Mouse (Mus musculus): ENCODE data around the gene Tbc1d9b. TPM values are rescaled to one million over a fixed set of nuclear protein-coding genes. Genes with fewer than 3 reads are reported as not detected.
"Not testable (repeated sequence)": the region's sequence is repeated elsewhere in the genome, so short reads cannot be mapped to it uniquely, and the experiment has no call there.

Tbc1d9b gene
- total RNA-seq, 2 experiments from 2014 or later: 19.8 to 27.3 TPM

DNA sequence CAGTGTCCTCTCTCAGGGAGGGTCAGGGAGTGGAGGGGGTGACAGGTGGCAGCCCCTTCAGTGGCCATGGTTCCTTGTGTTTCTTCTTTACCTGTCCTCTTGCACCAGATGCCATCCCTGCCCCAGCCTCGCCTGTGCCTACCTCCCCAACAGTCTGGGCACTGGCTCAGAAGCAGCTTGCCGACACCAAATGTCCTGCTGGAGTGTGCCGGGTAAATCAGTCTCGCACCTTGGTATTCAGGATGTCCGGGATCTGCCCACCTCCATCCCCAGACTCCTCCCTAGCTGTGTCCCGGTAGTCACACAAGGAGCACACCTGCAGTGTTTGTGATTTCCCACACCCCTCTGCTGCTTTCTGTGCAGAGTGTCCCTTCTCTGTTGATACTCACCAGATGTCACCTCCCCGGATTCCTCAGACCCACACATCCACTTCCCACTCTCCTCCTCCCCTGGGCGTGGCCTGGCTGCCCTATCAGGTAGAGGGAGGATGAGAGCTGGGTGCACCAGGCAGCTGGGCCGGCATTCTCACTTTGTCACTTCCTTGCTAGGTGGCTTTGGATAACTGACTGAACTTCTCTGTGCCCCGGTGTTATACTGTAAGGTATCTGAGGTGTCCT is 7.1 kb downstream of the Tbc1d9b start:
- DNase-seq: no peak

DNA sequence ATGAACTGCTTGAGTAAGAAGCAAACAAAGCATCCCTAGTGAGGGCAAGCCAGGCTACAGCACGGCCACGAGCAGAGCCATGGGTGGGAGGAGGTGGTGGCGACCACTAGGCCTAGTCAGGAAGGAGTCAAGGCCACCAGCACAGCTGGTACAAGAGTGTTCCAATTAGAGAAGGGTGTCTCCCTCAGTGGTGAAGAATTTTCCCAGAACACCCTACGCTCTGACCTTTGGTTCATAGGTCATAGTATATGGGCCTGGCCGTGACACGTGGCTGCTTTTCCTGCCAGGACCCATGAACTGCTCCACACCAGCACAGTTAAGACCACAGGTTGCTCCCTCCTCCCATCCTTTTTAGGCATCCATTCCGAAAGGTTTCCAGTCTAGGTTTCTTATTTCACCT is 8.4 kb downstream of the Tbc1d9b start:
- no peak for DNase-seq

DNA sequence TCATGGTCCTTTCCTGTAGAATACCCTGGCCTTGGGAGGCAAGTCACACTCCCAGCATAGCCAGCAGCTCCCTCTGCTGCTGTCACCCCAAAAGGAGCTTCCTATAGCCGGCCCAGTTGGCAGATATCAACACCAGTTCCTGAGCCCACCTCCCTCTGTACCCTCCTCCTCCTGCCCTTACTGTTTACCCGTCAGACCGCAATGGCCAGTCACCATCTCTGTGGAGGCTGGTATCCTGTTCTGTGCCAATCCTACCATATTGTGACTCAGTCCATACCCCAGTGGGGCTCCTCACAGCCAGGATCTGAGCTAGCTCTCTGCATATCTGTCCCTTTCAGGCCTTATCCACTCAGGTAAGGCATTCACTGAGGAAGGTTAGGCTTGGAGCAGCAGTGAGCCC is 14.3 kb downstream of the Tbc1d9b start:
- DNase-seq: no peak

DNA sequence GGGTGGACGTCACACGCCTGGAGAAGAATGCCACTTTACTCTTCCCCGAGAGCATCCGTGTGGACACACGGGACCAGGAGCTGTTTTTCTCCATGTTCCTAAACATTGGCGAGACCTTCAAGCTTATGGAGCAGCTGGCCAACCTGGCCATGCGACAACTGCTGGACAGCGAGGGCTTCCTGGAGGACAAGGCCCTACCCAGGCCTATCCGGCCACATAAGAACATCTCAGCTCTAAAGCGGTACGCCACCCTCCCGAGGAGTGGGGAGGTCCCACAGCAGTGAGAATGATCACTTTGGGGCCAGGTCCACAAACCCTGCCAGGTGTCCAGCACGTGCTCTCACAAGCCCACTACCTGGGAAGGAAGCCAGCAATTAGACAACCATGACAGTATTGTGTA is 14.9 kb downstream of the Tbc1d9b start:
- DNase-seq: no peak

DNA sequence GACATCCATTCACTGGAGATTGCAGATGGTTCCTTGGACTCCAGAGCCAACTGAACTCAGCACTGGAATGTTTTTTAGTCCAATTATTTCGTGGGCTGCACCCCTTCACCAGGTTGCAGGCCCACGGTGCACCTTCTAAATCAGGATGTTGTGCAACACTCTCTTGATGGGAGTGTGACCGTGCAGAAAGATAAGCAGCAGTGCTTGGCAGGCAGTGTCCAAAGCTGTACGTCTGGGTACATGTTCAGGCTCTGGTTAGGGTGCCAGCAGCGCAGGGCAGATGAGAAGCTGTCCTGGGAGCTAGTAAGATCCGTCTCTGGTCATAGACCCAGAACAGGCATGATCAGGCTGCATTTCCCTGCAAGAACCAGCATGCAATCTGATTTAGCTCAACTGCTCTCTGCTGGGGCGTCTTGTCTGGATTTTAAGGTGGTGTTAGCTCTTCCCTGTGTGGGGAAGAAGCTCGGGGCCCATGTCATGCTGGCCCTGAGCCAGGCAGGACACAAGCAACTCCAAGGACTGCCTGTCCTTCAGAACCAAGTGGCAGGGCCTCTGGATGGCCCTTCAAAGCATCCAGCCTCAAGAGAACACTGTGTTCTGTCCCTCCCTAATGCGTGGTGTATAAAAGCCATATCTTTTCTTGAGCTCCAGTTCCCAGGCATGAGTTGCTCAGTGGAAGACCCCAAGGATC is 16.2 kb downstream of the Tbc1d9b start:
- DNase-seq: no peak

DNA sequence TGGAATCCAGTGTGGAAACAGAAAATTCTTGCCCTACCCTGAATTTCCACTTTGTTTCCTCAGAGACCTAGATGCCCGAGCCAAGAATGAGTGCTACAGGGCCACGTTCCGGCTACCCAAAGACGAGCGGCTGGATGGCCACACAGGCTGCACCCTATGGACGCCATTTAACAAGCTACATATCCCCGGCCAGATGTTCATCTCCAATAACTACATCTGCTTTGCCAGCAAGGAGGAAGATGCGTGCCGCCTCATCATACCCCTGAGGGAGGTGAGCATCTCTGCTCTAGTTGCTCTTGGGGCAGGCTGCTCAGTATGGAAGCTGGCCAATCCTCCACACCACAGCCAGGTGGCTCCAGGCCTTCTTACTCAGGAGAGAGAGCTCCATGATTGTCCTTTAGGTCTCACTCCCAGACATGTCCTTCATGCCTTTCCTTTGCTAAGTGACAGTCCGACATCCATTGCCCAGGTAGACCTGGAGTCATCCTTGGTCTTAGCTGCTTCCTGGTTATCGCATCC is 16.8 kb downstream of the Tbc1d9b start:
- DNase-seq: no peak

DNA sequence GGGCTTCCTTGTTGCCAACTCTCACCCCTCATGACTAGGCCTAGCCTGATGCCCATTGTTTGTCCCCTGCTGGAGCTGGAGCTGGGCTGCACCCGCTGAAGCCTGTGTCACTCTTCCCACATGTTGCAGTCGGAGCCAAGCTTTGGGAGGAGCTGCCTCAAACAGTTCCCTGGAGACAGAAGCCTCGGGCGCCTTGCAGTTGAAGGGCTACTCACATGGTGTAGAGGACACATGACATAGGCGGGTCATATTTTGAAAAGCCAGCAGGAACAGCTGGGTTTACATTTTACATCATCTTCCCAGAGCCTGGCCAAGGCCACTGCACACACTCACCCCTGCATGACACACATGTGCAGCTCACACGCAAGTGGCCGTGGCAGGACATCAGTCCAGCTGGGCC is 18.0 kb downstream of the Tbc1d9b start:
- DNase-seq: no peak

DNA sequence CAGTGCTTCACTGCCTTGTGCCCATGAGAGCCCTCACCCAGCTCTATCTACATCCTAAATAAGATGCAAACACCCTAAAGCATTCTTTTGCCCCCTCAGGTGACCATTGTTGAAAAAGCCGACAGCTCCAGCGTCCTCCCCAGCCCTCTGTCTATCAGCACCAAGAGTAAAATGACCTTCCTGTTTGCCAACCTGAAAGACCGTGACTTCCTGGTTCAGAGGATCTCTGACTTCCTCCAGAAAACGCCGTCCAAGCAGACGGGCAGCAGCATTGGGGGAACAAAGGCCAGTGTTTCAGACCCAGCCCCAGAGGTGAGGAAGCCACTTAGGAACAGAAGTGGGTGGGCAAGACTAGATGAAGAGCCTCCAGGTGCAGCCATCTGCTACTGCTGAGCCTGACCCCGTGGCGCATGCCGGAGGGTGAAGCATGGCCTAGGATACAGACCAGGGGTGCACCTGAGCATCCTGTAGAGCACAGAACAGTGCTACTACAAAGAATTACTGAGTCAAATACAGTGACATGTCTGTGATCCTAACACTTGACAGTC is 18.5 kb downstream of the Tbc1d9b start:
- no peak for DNase-seq

DNA sequence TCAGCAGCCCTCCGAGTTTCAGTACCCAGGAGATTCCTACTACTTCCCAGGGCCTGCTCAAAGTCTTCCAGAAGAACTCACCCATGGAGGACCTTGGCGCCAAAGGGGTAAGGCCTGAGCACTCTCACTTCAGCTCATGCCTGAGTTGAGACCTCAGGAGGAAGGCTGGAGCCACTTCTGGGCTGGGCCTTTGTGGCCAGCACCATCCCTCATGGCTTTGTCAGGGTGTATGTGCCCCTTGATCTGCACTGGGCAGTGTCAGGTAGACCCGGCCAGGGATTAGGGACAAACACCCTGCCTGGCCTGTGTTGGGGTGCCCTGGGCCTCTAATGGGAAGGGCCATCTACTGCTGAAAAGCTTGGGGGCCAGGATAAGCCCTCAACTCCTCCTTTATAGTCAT is 20.2 kb downstream of the Tbc1d9b start:
- DNase-seq: no peak

DNA sequence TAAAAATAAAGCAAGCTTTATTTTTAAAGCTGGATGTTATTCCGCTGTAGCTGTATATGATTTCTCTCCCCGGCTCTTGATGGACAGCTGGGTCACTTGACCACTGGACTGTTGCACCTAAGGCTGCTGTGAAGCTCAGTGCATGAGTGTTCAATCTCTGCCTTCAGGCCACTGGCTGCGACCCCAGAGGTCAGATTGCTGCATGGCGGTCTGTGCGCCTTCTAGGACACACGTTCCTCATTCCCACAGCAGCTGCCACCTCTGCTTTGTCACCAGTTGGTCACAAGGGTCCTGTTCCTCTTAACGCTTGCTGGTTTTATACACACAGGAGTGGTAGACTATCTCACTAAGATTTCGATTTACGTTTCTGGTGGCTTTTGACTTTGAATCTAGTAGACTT is 23.0 kb downstream of the Tbc1d9b start:
- DNase-seq: no peak

DNA sequence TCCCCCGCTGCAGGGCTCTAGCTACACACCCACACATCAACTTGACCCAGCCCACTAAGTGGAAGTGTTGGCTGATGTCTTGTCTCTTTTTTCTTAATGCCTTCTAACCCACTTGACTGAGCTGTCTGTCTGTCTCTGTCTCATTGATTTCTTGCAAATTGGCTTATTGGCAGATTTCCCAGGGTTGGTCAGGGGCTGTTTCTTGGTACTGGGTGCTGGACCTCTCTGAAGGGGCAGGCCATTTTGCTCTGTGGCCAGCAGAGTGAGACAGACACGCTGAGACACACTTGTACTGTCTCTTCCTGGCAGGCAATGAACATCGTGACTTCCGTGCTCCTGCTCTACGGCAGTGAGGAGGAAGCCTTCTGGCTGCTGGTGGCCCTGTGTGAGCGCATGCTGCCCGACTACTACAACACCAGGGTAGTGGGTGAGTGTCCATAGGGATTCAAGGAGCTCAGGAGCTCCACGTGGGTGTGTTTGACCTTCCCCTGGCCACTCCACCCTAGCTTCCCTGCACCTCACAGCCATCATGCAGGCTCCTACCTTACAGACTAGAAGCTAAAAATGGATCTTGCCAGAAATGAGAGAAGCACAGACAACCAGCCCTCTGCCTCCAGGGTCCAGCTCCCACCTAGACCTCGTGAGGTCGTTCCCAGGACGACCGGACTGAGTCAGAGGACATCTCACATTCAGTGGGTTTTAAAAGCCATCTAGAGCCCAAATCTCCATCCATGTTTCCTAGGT is 23.8 kb downstream of the Tbc1d9b start:
- no peak for DNase-seq

DNA sequence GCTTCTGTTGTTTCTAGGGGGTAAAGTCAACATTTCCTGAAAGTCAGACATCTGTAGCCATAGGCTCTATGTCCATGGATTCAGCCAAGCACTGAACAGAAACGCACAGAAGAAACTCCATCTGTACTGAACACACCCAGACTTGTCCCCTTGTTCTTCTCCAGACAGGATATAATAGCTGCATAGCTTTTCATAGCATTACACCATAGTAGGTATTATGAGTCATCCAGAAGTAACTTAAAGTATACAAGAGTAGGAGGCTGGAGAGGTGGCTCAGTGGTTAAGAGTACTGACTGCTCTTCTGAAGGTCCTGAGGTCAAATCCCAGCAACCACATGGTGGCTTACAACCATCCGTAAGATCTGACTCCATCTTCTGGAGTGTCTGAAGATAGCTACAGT is 24.6 kb downstream of the Tbc1d9b start:
- no peak for DNase-seq

DNA sequence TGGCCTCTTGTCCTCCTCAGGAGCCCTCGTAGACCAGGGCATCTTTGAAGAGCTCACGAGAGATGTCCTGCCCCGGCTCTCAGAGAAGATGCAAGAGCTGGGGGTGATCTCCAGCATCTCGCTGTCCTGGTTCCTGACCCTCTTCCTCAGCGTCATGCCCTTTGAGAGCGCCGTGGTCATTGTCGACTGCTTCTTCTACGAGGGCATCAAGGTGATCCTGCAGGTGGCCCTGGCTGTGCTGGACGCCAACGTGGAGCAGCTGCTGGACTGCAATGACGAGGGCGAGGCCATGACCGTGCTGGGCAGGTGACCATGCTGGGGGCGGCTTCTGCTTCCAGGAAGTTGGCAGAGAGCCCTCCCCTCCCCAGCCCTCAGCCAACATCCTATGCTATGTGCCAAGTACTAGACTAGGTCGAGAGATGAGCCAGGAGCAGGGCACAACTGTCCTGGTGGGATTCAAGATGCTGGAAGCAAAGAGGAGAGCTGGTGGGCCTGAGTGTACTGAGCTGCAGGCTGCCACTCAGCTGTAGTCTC is 25.6 kb downstream of the Tbc1d9b start:
- DNase-seq: no peak

DNA sequence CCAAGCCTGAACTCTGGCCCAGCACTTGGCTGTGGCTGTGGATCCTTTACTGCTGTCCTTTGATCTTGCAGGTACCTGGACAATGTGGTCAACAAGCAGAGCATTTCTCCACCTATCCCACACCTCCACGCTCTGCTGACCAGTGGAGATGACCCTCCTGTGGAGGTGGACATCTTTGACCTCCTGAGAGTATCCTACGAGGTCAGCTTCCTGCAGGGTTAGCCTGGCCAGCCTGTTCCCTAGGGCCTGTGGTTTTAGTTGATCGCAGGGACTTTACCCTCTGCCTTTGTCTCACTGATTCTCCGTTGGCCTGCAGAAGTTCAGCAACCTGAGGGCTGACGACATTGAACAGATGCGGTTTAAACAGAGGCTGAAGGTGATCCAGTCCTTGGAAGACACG is 27.1 kb downstream of the Tbc1d9b start:
- DNase-seq: no peak

DNA sequence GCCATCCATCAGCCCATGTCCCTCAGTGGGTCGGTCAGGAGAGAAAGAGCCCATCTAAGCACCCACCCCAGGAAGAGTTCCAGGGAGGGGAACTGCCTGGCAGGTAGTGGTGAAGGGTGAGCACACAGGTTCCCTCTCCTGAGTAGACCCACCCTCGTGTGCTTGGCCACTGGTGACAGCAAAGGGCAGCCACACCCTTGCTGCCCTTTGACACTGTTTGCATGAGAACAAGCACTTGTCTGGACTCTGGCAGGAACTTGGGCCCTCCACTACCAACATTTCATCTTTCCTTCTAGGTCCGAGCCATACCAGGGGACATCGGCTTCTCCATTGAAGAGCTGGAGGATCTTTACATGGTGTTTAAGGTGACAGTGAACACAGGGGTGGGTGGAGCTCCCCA is 28.2 kb downstream of the Tbc1d9b start:
- no peak for DNase-seq

DNA sequence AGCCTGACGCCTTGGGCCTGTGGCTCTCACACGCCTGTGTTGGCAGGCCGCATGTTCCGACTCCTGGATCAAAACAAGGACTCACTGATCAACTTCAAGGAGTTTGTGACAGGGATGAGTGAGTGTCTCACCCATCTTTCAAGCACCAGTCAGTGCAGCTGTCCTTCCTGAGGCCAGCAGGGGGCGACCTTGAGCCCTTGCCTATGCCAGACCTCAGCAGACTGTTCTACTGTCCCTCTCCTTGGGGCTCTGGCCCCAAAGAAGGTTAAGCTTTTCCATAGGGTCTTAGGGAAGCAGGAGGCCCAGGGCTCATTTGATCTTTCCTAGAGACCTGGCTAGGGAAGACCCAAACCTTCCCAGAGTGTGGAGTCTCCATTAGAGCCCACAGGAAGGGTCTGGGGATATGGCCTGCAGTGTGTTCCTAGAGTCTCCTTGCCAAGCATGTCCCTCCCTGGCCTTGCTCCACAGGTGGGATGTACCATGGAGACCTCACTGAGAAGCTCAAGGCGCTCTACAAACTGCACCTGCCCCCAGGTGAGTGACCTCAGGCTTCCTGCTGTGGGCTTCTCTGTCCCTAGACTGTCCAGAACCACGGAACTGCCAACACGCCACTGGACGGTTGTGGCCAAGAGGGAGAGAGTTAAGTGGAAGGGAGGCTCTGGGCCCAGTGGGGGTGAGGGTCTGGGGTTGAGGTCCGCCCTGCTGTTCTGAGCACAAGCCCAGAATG is 30.5 kb downstream of the Tbc1d9b start:
- peak; percentile 41 for DNase-seq

DNA sequence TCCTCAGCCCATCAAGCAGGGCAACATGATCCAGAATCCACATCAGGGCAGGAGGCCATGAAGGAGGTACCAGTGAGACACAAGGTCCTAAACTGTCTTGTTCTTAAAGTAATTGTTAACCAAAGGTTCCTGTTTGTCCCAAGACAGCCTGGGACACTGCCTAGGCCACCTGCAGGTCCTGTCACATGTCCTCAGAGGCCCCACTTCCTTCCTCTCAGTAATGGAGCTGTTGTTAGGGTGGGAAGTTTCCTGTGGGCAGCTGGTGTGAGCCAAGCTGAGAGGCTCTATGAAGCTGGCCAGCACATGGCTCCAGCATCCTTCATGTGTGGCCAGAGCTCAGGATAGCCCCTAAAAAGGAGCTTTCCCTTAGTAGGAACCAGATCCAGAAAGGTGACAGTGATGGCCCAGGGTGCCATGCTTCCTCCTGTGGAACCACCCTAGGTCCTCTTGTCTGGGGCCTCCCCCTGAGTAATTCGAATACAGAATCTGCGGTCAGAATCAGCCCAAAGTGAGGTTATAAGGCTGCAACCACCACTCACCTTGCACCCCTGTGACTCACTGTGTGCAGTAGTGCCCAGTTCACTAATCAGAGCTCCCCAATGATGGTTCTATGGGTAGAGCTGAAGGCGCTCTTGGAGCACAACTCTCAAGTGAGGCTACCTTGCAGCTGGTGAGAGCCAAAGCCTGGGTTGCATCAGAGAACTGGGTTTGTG is 31.3 kb downstream of the Tbc1d9b start:
- no peak for DNase-seq

DNA sequence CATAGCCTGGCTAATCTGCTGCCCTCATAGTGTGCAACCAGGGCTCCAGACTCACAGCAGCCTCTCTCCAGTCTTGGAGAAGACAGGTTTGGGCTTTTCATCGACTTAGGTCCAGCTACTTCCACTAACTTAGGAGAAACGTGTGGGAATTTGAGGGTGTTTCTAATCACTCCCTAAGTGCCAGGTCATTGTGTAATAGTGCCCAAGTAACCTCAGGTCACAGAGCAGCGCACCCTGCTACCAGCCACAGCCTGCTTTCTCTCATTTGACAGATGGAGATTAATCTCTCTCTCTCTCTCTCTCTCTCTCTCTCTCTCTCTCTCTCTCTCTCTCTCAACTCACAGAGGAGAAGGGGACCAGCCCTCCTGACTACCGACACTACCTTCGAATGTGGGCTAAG is 37.2 kb downstream of the Tbc1d9b start:
- no peak for DNase-seq

DNA sequence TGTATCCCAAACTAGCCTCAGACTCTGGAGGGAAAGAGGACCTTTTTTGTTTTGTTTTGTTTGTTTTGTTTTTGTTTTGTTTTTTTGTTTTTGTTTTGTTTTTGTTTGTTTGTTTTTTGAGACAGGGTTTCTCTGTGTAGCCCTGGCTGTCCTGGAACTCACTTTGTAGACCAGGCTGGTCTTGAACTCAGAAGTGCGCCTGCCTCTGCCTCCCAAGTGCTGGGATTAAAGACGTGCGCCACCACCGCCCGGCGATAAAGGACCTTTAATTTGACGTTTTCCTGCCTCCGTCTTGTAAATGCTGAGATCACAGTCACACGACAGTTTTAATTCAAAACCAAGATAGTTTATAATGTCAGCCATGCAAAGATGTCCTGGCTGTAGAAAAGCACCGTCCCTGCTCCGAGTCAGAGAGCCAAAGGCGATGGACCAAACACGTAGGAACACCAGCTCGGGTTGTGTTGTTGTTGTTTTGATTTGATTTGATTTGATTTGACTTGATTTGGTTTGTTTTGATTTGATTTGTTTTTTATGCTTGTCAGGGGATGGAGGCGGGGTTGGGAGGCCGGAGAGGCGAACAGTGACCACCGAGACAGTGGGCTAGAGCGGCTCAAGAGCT is 43.0 kb downstream of the Tbc1d9b start, which contains the start of gene Mrnip:
Mrnip (plus strand) TSS at position 334 of the 619 bp plus-strand sequence.
- not testable (repeated sequence) for DNase-seq

DNA sequence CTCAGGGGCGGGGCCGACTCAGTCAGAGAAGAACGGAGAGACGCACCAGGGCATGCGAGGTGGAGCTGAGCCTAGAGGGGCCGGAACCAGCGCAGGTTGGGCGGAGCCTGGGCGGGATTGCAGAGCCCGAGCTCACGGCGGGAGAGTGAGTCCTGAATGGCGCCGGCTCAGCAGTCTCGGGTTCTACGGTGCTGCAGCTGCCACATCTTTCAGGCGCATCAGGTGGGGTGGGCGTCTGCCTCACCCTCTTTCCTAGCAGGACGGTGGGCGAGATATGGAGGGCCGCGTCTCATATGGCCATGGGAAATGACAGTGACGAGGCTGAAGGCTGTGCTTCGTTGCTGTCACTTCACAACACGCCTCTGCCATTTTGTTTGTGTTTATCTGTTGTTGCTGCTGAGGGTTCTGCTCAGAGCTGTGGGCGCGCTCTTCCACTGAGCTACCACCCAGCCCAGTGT is 43.6 kb downstream of the Tbc1d9b start:
- DNase-seq: peak; percentile 96

DNA sequence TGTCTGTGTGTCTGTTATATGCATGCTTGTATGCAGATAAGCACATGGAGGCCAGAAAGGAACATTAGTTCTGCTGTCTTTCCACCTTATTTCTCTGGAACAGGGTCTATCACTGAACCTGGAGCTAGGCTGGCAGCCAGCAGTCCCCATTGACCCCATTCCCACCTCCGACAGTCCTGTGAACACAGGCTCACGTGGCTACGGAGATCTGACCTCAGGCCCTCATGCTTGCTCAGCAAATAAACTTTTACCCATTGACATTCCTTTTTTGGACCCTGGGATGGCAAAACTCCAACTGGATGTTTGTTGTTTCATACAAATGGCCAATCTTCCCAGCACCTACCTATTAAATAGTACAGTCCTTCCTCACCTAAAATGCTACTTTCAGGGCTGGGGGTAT is 45.2 kb downstream of the Tbc1d9b start:
- no peak for DNase-seq

All from gastrocnemius, postnatal 25 days (tissue).